Comparison of ENCODE assay signal across 18 mouse cellular contexts in genomic region chr12:81315953-81316352, GRCm38 (mm10).
DNase-seq lines count a peak whose midpoint lies in the region; ATAC-seq lines count a peak whose summit lies in the region.
"Had no signal": no experiment of that assay in that cellular context is flagged by ENCODE, and none has a peak within 500 bp of the region (broad histone marks: within the 10 kb centered on the region; RNA-seq: fewer than 3 reads in every experiment).

No protein-coding gene starts in this region.

- peak; percentile 31; the same call in 1 of the 2 replicates for ATAC-seq in frontal cortex, adult (ENCODE audit: low TSS enrichment)

- DNase-seq in frontal cortex, postnatal 25 days (ENCODE audit: low spot score in 2 of 2), result no peak
- peak; percentile 25 to 46 for DNase-seq in right cerebral cortex, postnatal 10 days (ENCODE audit: low spot score in 2 of 2)
- DNase-seq in right cerebral cortex, adult 2 months (ENCODE audit: low spot score in 2 of 2), result no peak
- peak; percentile 96 for DNase-seq in cerebellum, adult 9-10 months
- DNase-seq in telencephalon, adult 2 months (ENCODE audit: low read depth, low spot score), result peak; percentile 41
- DNase-seq in B cell, adult 2 months, result no peak
- no peak for DNase-seq in kidney, postnatal 25 days
- DNase-seq: adrenal gland, adult 8-10 months; gastrocnemius, adult 2 months; heart, postnatal 4 days; kidney, adult 2 months; kidney, postnatal 10 days; left cerebral cortex, postnatal 4 days; lung, embryonic 14.5 days; midbrain, embryonic 14.5 days; thymus, adult 18-20 months; thymus, postnatal 4 days had no signal

Comparison
In these comparisons a context has a peak if more than half of its experiments do, and no peak if none do; other contexts are left out.
1. DNase-seq: peak in right cerebral cortex, postnatal 10 days (2 of 2), cerebellum, adult 9-10 months (single experiment) and telencephalon, adult 2 months (single experiment); none in frontal cortex, postnatal 25 days (0 of 2), right cerebral cortex, adult 2 months (0 of 2), B cell, adult 2 months (0 of 2) and kidney, postnatal 25 days (0 of 2).